Mouse (Mus musculus) ES-Bruce4 (cell line): ENCODE data around the gene Krtap28-10.

Source experiments
- CTCF ChIP-seq: IDR thresholded peaks from one replicate; pipeline ENCODE4 v1.8.1; 2011; ENCODE audit warnings: low read depth, low read length
- EP300 ChIP-seq: IDR thresholded peaks from 2 replicates; pipeline ENCODE4 v1.6.1; 2011; ENCODE audit warnings: low read depth, low read length; ENCODE audit not compliant: insufficient read depth
- POLR2A ChIP-seq: IDR thresholded peaks from one replicate; pipeline ENCODE4 v1.8.1; 2011; ENCODE audit warnings: low read length; ENCODE audit not compliant: insufficient read depth

GRCm38 (mm10) chr1:82993947-82994346, 48.3 kb downstream of the Krtap28-10 start:
- no peak for TF ChIP-seq POLR2A
- TF ChIP-seq CTCF, result no peak
- no peak for TF ChIP-seq EP300
